Mouse (Mus musculus) erythroblast, adult 5-6 weeks (primary cell): ENCODE data around the gene Smad3. TPM values are rescaled to one million over a fixed set of nuclear protein-coding genes. Genes with fewer than 3 reads are reported as not detected.

Experiments
- ATAC-seq: replicated peaks from 2 replicates; pipeline ENCODE4 v1.8.0; 2016; ENCODE audit warnings: moderate number of reproducible peaks, mild to moderate bottlenecking, moderate TSS enrichment, inconsistent platforms; ENCODE audit not compliant: poor library complexity, low FRiP score, severe bottlenecking
- total RNA-seq, 2 experiments: library from RNA; stranded (forward) in 1 of 2; stranded (reverse) in 1 of 2; fragments of 150-400 nt in 1 of 2; fragments of 200-764, 138-1000 nt in 1 of 2; gene quantifications; 2 replicates each; pipeline versions ENCODE4 v1.2.3 to v1.2.4; 2015 to 2017; ENCODE audit warnings: low replicate concordance in 2 of 2

Gene Smad3
- total RNA-seq, 2 experiments from 2014 or later: 2.7 to 3.5 TPM

DNA sequence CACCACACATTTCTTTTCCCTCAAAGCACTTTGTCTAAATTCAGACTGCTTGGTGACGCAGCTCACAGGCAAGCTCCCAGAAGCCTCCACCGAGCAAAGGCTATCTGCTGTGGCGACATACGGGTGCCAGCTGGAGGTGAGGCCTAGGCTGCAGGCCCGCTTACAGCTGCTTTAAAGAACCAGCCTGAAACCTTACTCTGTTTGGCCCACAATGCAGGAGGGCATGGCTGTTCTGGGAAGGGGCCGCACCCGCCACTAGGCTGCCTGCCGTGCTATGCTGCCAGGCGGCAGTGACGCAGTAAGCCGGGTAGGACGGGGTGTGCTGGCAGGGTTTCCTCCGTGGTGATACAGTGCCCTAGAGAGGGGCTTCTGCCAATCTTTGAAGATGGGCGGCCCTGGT is 106.9 kb downstream of the Smad3 start:
- no peak for ATAC-seq

DNA sequence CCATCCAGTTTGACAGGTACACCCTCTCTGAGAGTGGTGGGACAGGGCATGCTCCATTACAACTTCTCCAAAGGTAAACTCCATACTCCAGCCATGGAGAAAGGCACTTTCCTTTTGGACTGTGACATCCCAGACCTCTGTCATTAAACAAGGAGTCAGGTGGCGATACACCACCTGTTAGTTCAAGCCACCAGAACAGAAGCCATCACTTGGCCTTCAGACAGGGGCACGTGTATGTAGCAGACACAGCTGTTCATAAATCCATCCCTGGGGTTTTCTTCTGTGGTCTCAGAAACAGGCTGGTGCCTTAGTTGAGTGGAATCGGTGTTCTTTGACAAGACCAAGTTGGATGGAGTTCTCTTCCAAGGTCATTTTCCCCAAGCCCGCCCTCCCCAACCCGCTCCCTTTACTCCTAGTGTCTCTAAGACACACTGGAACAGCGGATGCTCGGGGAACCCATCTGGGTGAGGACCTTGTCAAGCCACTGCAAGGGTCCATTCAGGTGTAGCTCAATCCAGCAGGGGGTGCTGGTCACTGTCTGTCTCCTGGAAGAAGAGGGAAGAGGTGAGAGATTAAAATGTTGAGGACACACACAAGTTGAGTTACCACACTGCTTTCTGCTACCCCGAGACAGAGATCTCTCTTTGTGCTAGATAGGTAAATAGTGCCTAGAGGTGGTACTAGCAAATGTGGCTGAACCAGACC is 107.8 kb downstream of the Smad3 start:
- no peak for ATAC-seq

DNA sequence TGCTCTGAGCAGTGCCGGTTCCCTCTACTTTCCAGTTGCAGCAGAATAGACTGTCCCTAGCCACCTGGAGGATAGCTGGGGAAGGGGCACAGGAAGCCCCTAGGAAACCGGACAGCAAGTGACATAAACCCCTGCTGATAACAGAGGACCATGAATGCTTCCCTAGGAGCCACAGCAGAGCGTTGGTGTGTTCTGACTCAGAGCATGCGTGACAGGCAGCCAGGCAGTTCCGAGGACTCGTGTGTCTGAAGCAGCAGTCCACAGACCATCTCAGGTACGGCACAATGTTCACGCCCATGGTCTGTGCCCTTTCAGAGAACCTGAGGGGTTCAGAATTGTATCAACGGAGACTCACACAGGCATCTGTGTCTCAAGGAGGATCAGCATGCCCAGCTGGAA is 109.3 kb downstream of the Smad3 start:
- ATAC-seq: no peak

DNA sequence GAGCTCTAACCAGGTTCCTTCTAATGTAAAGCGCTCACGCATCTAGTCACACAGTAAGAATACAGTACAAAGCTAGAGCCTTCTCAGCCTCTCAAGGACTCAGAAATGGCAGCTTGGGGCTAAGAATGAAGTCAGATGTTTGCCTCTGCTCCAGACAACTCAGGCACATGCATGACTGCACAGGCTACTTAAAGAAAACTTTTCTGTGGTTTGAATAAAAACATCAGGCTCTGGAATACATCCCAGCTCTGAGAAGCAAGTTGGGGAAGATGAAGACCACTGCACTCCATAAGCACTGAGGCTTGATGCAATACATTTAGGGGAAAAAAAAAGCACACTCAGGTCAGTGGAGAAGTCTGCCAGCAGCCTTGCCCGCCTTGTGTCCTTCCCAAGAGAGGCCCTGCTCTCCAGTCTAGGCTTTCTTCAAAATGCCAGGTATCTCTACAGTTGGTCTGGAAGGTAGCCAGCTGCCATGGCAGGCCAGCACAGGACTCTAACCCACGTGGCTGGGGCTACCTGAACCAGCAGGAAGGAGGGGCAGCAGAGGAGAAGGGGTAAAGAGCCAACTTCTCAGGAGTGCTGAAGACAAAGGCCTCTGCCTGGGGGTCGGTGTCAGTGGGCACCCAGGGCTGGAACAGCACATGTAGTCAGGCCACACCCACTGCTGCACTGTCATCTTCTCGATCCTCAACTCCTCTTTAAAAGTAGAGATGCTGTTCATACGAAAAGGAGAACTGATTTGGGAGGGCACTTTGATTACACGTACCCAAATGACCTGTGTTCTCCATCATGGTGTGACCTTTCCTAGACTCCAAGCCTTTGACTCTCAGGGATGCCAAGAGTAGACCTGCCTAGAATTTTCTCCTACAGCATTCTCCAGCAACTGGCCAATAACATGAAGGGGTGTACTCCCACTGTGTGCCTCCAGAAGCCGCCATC is 109.9 kb downstream of the Smad3 start:
- no peak for ATAC-seq

DNA sequence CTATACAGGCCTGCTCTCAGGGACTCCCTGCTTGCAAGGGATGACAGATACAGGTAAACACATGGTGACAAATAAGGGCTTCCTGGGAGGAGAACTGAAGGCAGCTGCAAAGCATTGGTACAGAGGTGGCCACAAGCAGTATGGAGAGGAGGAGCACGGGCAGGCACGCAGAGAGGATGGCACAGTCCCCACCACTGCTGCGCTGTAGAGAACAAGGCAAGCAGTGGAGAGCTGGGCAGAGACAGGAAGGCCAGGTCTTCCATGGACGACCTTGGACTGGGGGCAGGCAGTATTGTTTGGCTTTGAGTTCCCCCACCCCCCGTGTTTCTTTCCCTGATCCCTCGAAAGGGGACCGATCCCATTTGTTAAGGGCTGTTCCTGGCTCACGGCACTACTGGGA is 112.7 kb downstream of the Smad3 start:
- ATAC-seq: no peak

- ATAC-seq: no peak
Observed at GRCm38 (mm10) chr9:63644011-63644410, 113.8 kb downstream of the Smad3 start.

GRCm38 (mm10) chr9:63641983-63642646 is 115.7 kb downstream of the Smad3 start:
- no peak for ATAC-seq

DNA sequence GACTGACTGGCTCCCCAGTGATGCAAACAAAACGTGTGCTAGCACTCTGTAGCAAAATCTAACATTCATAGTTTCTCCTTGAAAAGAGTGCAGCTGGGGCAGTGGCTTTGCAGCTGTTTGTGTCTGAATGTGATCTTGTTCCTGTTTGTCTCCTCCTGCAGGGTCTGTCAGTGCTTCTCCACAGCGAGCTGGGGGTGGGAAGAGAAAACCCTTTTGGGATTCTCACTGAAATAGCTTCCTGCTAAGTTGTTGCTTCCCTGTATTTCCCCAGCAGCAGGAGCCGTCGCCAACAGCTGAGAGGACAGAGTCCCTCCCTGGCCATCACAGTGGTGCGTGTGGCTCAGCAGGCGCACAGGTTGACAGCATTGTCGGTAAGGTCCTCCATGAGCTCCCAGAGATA is 121.7 kb downstream of the Smad3 start:
- ATAC-seq: no peak

- ATAC-seq: no peak
Observed at GRCm38 (mm10) chr9:63633334-63633733, 124.5 kb downstream of the Smad3 start.

DNA sequence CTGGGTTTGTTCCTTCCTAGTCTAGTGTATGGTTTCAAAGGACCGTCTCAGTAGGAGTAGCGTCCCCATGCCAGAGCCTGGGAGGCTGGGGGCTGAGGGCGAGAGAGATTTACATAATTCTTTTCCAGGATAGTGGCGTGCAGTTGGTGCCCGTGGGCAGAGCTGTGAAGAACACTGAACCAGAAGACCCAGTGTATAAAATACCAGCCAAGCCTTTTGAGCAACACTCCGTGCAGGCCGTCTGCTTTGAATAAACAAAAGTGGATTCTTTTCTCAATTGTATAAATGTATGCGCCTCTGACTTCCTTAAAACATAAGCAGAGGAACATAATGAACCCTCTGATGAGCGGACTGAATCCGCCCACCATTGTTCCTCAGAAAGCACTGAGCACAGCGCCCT is 124.9 kb downstream of the Smad3 start:
- no peak for ATAC-seq

- no peak for ATAC-seq
Observed at GRCm38 (mm10) chr9:63632045-63632444, 125.7 kb downstream of the Smad3 start.

GRCm38 (mm10) chr9:63625090-63625756 is 132.6 kb downstream of the Smad3 start:
- ATAC-seq: no peak

DNA sequence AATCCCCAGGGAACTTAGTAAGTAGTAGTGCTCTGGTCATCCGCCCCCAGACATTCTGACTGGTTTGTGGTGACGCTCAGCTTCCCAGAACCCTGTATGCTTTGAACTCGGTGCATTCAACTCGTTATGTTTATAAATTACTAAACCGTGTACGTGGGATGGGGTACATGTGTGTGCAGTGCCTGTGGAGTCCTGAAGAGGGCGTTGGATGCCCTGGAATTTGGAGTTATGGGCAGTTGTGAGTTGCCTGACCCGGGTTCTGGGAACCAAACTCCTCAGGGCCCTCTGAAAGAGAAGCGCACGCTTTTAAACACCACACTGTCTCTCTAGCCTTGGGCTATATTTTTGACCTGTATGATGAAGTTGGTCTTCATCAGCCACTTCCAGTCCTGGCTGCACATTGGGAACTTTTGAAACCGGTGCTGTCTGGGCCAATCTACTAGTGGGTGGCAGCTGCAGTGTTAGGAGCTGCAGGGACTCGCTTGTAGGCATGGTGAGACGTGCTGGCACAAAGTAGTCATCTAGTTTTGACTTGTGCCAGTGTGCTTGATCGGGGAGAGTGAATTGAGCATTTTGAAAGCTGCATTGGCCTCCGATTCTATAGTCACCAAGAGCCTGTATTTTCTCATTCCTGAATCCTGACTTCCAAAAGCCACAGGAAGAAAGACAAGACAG is 133.8 kb downstream of the Smad3 start:
- ATAC-seq: no peak

GRCm38 (mm10) chr9:63617967-63618366 is 139.8 kb downstream of the Smad3 start:
- ATAC-seq: no peak

DNA sequence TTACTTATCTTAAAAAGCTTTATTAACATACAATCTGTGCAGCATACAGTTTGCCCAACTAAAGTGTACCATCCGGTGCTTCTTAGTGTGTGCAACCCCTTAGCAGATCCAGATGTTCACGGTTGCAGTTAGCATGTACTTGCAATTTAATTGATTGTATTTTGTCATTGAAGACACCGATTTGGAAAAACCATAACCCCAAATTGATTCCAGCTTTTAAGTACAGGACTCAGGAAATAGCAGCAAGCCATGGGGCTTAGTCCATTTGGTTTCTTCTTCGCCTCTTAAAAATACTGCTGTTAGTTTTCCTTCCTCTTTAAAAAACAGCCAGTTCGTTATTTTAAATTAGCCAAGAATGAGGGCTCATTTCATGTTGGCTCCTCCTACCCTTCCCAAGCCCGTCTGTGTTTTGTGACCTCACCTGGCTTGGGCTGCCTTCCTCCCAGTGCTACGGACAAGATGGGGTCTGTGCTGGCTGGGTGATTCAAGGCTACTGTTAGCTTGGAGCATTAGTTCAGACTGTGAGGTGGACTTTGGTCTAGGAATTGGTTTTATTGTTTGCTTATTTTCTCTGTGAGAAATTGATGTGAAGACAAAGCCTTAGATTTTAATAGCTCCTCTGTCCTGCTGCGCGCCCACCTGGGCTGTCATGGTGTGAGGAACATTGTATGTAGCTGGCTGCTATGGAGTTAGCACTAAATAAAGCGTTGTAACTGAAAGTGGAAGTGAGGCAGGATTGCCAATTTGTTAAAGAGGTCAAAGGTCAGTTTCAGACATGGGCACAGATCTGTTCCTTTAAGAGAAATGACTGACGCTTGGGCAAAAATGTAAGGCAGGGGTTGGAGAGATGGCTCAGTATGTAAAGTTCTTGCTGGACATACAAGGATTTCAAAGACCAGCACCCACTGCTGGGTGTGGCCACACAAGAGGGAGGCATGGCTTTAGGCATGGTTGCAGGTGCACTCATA is 143.5 kb downstream of the Smad3 start:
- no peak for ATAC-seq

GRCm38 (mm10) chr9:63613569-63613968 is 144.2 kb downstream of the Smad3 start:
- no peak for ATAC-seq

DNA sequence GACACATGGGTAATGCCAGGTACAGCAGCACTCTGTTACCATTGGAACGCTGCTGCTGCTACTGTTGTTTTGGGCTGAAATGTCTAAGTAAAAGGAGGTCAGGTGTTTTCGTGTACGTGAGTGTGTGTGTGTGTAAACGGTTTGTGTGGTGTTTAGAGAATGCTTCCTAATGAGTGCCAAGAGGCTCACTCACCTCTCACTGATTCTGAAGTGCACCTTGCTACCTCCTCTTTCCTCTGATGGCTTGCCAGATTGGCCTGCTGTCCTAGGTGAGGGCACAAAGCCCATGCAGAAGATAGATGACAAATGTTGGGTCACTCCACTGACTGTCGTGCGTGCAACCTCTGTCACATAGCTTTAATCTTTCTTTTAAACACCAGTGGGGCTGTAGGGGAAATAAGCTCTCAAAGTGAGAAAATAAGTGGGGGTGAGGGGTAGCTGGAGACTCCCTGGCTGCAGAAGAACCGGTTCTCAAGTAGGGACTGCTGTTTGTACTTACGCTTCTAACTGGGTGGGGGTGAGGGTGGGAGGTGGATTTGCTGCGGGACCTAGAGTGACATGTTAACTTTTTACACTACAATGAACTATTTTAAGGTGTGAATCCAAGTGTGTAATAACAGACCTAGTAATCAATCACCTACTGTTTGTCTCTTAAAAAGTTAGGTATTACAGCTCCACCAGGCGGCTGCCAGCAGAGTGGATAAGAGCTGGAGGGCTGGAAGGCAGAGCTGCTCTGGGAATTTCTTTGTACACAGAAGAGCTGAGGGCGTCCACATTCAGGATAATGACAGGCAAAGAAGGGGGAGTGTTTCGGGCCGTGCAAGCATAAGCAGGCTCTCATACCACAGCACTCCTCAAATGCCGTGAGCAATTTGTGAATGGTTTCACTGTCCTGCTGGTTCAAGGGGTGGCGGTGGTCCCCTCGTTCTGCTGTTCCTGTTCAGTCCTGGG is 145.0 kb downstream of the Smad3 start:
- ATAC-seq: no peak
